Mouse (Mus musculus): ENCODE results near the gene Kalrn. TPM values are rescaled to one million over a fixed set of nuclear protein-coding genes. Genes with fewer than 3 reads are reported as not detected.

Gene Kalrn
- polyA plus RNA-seq, 1 experiment, result 278 TPM

GRCm38 (mm10) chr16:34389520-34390271 lies 183.6 kb downstream of the Kalrn start:
- Histone ChIP-seq H3K4me3 (ENCODE audit: insufficient read depth, low read length) (no peak overlapping the region), H3K27ac (ENCODE audit: insufficient read depth, low read length) (peak overlapping the region; percentile 60), H3K4me1 (ENCODE audit: control insufficient read depth, insufficient read depth, low read length) (peaks cover 26% of the 10 kb centered on the region)
- TF ChIP-seq CTCF (IDR thresholded peaks at IDR 0.05; ENCODE audit: extremely low read depth, insufficient read depth, low read length), result no peak
- TF ChIP-seq POLR2A (IDR thresholded peaks at IDR 0.05; ENCODE audit: extremely low read depth, insufficient read depth, low read length), result no peak

GRCm38 (mm10) chr16:34388871-34389270 lies 184.5 kb downstream of the Kalrn start:
- H3K4me1 ChIP-seq (ENCODE audit: control insufficient read depth, insufficient read depth, low read length), result peaks cover 26% of the 10 kb centered on the region
- H3K27ac ChIP-seq (ENCODE audit: insufficient read depth, low read length), result no peak overlapping the region
- H3K4me3 ChIP-seq (ENCODE audit: insufficient read depth, low read length), result no peak overlapping the region
- TF ChIP-seq POLR2A (IDR thresholded peaks at IDR 0.05; ENCODE audit: extremely low read depth, insufficient read depth, low read length), result no peak

- Histone ChIP-seq H3K27ac (ENCODE audit: insufficient read depth, low read length) (no peak overlapping the region), H3K4me1 (ENCODE audit: control insufficient read depth, insufficient read depth, low read length) (peaks cover 21% of the 10 kb centered on the region), H3K4me3 (ENCODE audit: insufficient read depth, low read length) (no peak overlapping the region)
- TF ChIP-seq CTCF (IDR thresholded peaks at IDR 0.05; ENCODE audit: extremely low read depth, insufficient read depth, low read length), result no peak
These were observed 188.3 kb downstream of the Kalrn start for GRCm38 (mm10) chr16:34385065-34385464.

- Histone ChIP-seq H3K4me3 (ENCODE audit: insufficient read depth, low read length) (no peak overlapping the region), H3K4me1 (ENCODE audit: control insufficient read depth, insufficient read depth, low read length) (peaks cover 7% of the 10 kb centered on the region), H3K27ac (ENCODE audit: insufficient read depth, low read length) (no peak overlapping the region)
- no peak for TF ChIP-seq CTCF (IDR thresholded peaks at IDR 0.05; ENCODE audit: extremely low read depth, insufficient read depth, low read length)
- no peak for TF ChIP-seq POLR2A (IDR thresholded peaks at IDR 0.05; ENCODE audit: extremely low read depth, insufficient read depth, low read length)
These were observed 190.3 kb downstream of the Kalrn start for GRCm38 (mm10) chr16:34382992-34383391.

- TF ChIP-seq POLR2A (IDR thresholded peaks at IDR 0.05; ENCODE audit: extremely low read depth, insufficient read depth, low read length), result no peak
- TF ChIP-seq CTCF (IDR thresholded peaks at IDR 0.05; ENCODE audit: extremely low read depth, insufficient read depth, low read length), result no peak
- H3K4me1 ChIP-seq (ENCODE audit: control insufficient read depth, insufficient read depth, low read length), result peaks cover 11% of the 10 kb centered on the region
- H3K27ac ChIP-seq (ENCODE audit: insufficient read depth, low read length), result no peak overlapping the region
- H3K4me3 ChIP-seq (ENCODE audit: insufficient read depth, low read length), result no peak overlapping the region
These were observed 197.0 kb downstream of the Kalrn start for GRCm38 (mm10) chr16:34376166-34376857.

GRCm38 (mm10) chr16:34373519-34373918 lies 199.8 kb downstream of the Kalrn start:
- no peak overlapping the region for H3K27ac ChIP-seq (ENCODE audit: insufficient read depth, low read length)
- H3K4me1 ChIP-seq (ENCODE audit: control insufficient read depth, insufficient read depth, low read length), result peaks cover 11% of the 10 kb centered on the region
- TF ChIP-seq POLR2A (IDR thresholded peaks at IDR 0.05; ENCODE audit: extremely low read depth, insufficient read depth, low read length) (no peak), CTCF (IDR thresholded peaks at IDR 0.05; ENCODE audit: extremely low read depth, insufficient read depth, low read length) (0 out of 2 replicates have a peak, but pooled peaks have one; percentile 26)
- H3K4me3 ChIP-seq (ENCODE audit: insufficient read depth, low read length), result no peak overlapping the region

- TF ChIP-seq POLR2A (IDR thresholded peaks at IDR 0.05; ENCODE audit: extremely low read depth, insufficient read depth, low read length) (no peak), CTCF (IDR thresholded peaks at IDR 0.05; ENCODE audit: extremely low read depth, insufficient read depth, low read length) (no peak)
- H3K4me1 ChIP-seq (ENCODE audit: control insufficient read depth, insufficient read depth, low read length), result peaks cover 11% of the 10 kb centered on the region
- H3K4me3 ChIP-seq (ENCODE audit: insufficient read depth, low read length), result no peak overlapping the region
- no peak overlapping the region for H3K27ac ChIP-seq (ENCODE audit: insufficient read depth, low read length)
These were observed 201.1 kb downstream of the Kalrn start for GRCm38 (mm10) chr16:34372103-34372741.

- H3K4me1 ChIP-seq (ENCODE audit: control insufficient read depth, insufficient read depth, low read length), result peaks cover 2% of the 10 kb centered on the region
- no peak overlapping the region for H3K4me3 ChIP-seq (ENCODE audit: insufficient read depth, low read length)
- no peak for TF ChIP-seq CTCF (IDR thresholded peaks at IDR 0.05; ENCODE audit: extremely low read depth, insufficient read depth, low read length)
- no peak for TF ChIP-seq POLR2A (IDR thresholded peaks at IDR 0.05; ENCODE audit: extremely low read depth, insufficient read depth, low read length)
- no peak overlapping the region for H3K27ac ChIP-seq (ENCODE audit: insufficient read depth, low read length)
These were observed 214.1 kb downstream of the Kalrn start for GRCm38 (mm10) chr16:34359206-34359605.

GRCm38 (mm10) chr16:34355547-34355946 lies 217.8 kb downstream of the Kalrn start:
- Histone ChIP-seq H3K27ac (ENCODE audit: insufficient read depth, low read length) (no peak overlapping the region), H3K4me3 (ENCODE audit: insufficient read depth, low read length) (no peak overlapping the region), H3K4me1 (ENCODE audit: control insufficient read depth, insufficient read depth, low read length) (peaks cover 1% of the 10 kb centered on the region; the same call in 1 of the 2 replicates)
- no peak for TF ChIP-seq POLR2A (IDR thresholded peaks at IDR 0.05; ENCODE audit: extremely low read depth, insufficient read depth, low read length)
- no peak for TF ChIP-seq CTCF (IDR thresholded peaks at IDR 0.05; ENCODE audit: extremely low read depth, insufficient read depth, low read length)
